Mouse (Mus musculus) testis, adult 2 months (tissue): ENCODE results near the gene Tcf7l1. TPM values are rescaled to one million over a fixed set of nuclear protein-coding genes. Genes with fewer than 3 reads are reported as not detected.
A peak's percentile ranks its signal among the peaks of the same experiment; 100 is the strongest.

ENCODE experiments used
- H3K27ac ChIP-seq: fragments of 200-500 bp; 2 replicates; pipeline ENCODE4 v1.5.1; 2012; ENCODE audit warnings: low read depth, low read length; ENCODE audit not compliant: control insufficient read depth, insufficient read depth
- H3K27me3 ChIP-seq: fragments of 200-500 bp; 2 replicates; pipeline ENCODE4 v1.6.1; 2012; ENCODE audit warnings: mild to moderate bottlenecking, low read length, moderate library complexity; ENCODE audit not compliant: control insufficient read depth, insufficient read depth
- H3K36me3 ChIP-seq: fragments of 200-500 bp; 2 replicates; pipeline ENCODE4 v1.6.1; 2012; ENCODE audit warnings: mild to moderate bottlenecking, low read length; ENCODE audit not compliant: control insufficient read depth, insufficient read depth
- H3K4me1 ChIP-seq: fragments of 200-500 bp; 2 replicates; pipeline ENCODE4 v1.6.1; 2012; ENCODE audit warnings: low read length; ENCODE audit not compliant: control insufficient read depth, insufficient read depth
- H3K4me3 ChIP-seq: fragments of 200-500 bp; 2 replicates; pipeline ENCODE4 v1.5.1; 2012; ENCODE audit warnings: low read depth, mild to moderate bottlenecking, low read length, moderate library complexity, mixed read lengths; ENCODE audit not compliant: control insufficient read depth
- CTCF ChIP-seq: fragments of 200-500 bp; IDR thresholded peaks from 2 replicates; pipeline ENCODE4 v1.5.1; 2012; ENCODE audit warnings: low read depth, mild to moderate bottlenecking, inconsistent platforms, low read length, moderate library complexity; ENCODE audit not compliant: control insufficient read depth, insufficient read depth, insufficient replicate concordance
- POLR2A ChIP-seq: fragments of 200-500 bp; IDR thresholded peaks from 2 replicates; pipeline ENCODE4 v1.6.1; 2012; ENCODE audit warnings: low read depth, mild to moderate bottlenecking, inconsistent platforms, low read length, moderate library complexity; ENCODE audit not compliant: control insufficient read depth
- polyA plus RNA-seq: library from polyadenylated mRNA; depleted of rRNA; stranded (reverse); fragments of >200 nt; gene quantifications from 2 replicates; pipeline ENCODE4 v1.2.3, GENCODE M21; 2012

Gene Tcf7l1
- polyA plus RNA-seq, 1 experiment: 3.0 TPM

GRCm38 (mm10) chr6:72645364-72645763 is 143.7 kb downstream of the Tcf7l1 start:
- TF ChIP-seq CTCF: no peak
- no peak for TF ChIP-seq POLR2A
- no peaks in the 10 kb centered on the region for H3K36me3 ChIP-seq
- H3K27me3 ChIP-seq: no peaks in the 10 kb centered on the region
- no peak overlapping the region for H3K27ac ChIP-seq
- no peak overlapping the region for H3K4me3 ChIP-seq
- no peaks in the 10 kb centered on the region for H3K4me1 ChIP-seq

- no peak for TF ChIP-seq CTCF
- TF ChIP-seq POLR2A: no peak
- Histone ChIP-seq H3K4me1 (no peaks in the 10 kb centered on the region), H3K4me3 (no peak overlapping the region), H3K27me3 (no peaks in the 10 kb centered on the region), H3K27ac (no peak overlapping the region), H3K36me3 (no peaks in the 10 kb centered on the region)
Measured at GRCm38 (mm10) chr6:72644576-72644975, 144.5 kb downstream of the Tcf7l1 start.

GRCm38 (mm10) chr6:72641218-72641954 is 147.7 kb downstream of the Tcf7l1 start:
- H3K27me3 ChIP-seq: no peaks in the 10 kb centered on the region
- no peak for TF ChIP-seq POLR2A
- TF ChIP-seq CTCF: no peak
- no peak overlapping the region for H3K4me3 ChIP-seq
- no peak overlapping the region for H3K27ac ChIP-seq
- H3K36me3 ChIP-seq: no peaks in the 10 kb centered on the region
- H3K4me1 ChIP-seq: no peaks in the 10 kb centered on the region

GRCm38 (mm10) chr6:72636940-72637339 is 152.1 kb downstream of the Tcf7l1 start:
- H3K4me1 ChIP-seq: no peaks in the 10 kb centered on the region; the same call in 1 of the 2 replicates
- H3K36me3 ChIP-seq: no peaks in the 10 kb centered on the region
- no peak overlapping the region for H3K27ac ChIP-seq
- H3K27me3 ChIP-seq: no peaks in the 10 kb centered on the region
- TF ChIP-seq POLR2A (no peak), CTCF (no peak)
- H3K4me3 ChIP-seq: no peak overlapping the region

GRCm38 (mm10) chr6:72635760-72636431 is 153.2 kb downstream of the Tcf7l1 start:
- Histone ChIP-seq H3K4me3 (peak overlapping the region; percentile 23), H3K36me3 (no peaks in the 10 kb centered on the region), H3K27me3 (no peaks in the 10 kb centered on the region), H3K4me1 (no peaks in the 10 kb centered on the region; the same call in 1 of the 2 replicates), H3K27ac (peak overlapping the region; percentile 1; the same call in 1 of the 2 replicates)
- TF ChIP-seq CTCF: peak; percentile 56
- no peak for TF ChIP-seq POLR2A

GRCm38 (mm10) chr6:72634311-72634710 is 154.7 kb downstream of the Tcf7l1 start:
- no peak overlapping the region for H3K4me3 ChIP-seq
- no peak overlapping the region for H3K27ac ChIP-seq
- H3K36me3 ChIP-seq: no peaks in the 10 kb centered on the region
- H3K4me1 ChIP-seq: no peaks in the 10 kb centered on the region; the same call in 1 of the 2 replicates
- H3K27me3 ChIP-seq: no peaks in the 10 kb centered on the region
- TF ChIP-seq CTCF: no peak
- no peak for TF ChIP-seq POLR2A

- Histone ChIP-seq H3K36me3 (no peaks in the 10 kb centered on the region), H3K27me3 (no peaks in the 10 kb centered on the region), H3K4me3 (no peak overlapping the region), H3K27ac (no peak overlapping the region), H3K4me1 (no peaks in the 10 kb centered on the region; the same call in 1 of the 2 replicates)
- TF ChIP-seq CTCF (no peak), POLR2A (no peak)
Measured at GRCm38 (mm10) chr6:72631700-72632099, 157.4 kb downstream of the Tcf7l1 start.
